15 mouse cellular contexts compared by ENCODE assay signal in the genomic region with DNA sequence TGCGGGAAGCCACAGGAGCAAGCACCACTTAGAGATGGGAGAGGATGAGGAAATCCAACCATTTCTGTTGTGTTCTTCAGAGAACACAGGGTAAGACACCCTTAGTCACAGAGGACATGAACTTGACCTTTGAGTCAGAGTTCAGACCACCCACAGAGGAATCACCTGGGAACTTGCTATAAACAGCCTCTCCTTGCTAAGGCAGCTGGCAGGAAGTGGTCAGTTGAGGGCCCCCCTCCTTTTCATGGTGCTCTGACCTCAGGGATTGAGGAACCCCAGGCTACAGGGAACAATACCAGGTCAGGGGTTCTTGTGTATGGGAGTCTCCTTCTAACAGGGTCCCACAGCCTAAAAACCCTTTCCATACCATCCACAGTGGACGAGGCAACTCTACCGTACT. TPM values are rescaled to one million over a fixed set of nuclear protein-coding genes. Genes with fewer than 3 reads are reported as not detected.
A peak's percentile ranks its signal among the peaks of the same experiment; 100 is the strongest.
DNase-seq lines count a peak whose midpoint lies in the region; ATAC-seq and TF ChIP-seq lines count a peak whose summit lies in the region.
"Had no signal": no experiment of that assay in that cellular context is flagged by ENCODE, and none has a peak within 500 bp of the region (broad histone marks: within the 10 kb centered on the region; RNA-seq: fewer than 3 reads in every experiment).

No protein-coding gene starts in this region.

- no peaks in the 10 kb centered on the region for H3K36me3 ChIP-seq in hindbrain, embryonic 14.5 days (replicated peaks; ENCODE audit: control insufficient read depth, insufficient read depth)
- no peaks in the 10 kb centered on the region for H3K36me3 ChIP-seq in hindbrain, embryonic 12.5 days
- peaks cover 33% of the 10 kb centered on the region for H3K36me3 ChIP-seq in E14TG2a.4 (ENCODE audit: insufficient read depth, low read length)
- H3K36me3 ChIP-seq in midbrain, postnatal 0 days (ENCODE audit: insufficient read depth, low read length) = no peaks in the 10 kb centered on the region
- H3K36me3 ChIP-seq: heart, embryonic 13.5 days had no signal

- H3K9ac ChIP-seq in hindbrain, embryonic 14.5 days = no peak overlapping the region
- H3K9ac ChIP-seq in hindbrain, embryonic 12.5 days = no peak overlapping the region
- H3K9ac ChIP-seq in midbrain, postnatal 0 days (replicated peaks; ENCODE audit: low read length, poor library complexity, severe bottlenecking) = no peak overlapping the region
- H3K9ac ChIP-seq: heart, embryonic 13.5 days had no signal

- no peak overlapping the region for H3K4me3 ChIP-seq in hindbrain, embryonic 14.5 days (replicated peaks; ENCODE audit: low read length)
- H3K4me3 ChIP-seq in hindbrain, embryonic 12.5 days = no peak overlapping the region
- H3K4me3 ChIP-seq in E14TG2a.4 (replicated peaks; ENCODE audit: low read length) = peak overlapping the region; percentile 79
- H3K4me3 ChIP-seq in cortical plate, adult 2 months (ENCODE audit: insufficient read depth, low read length) = no peak overlapping the region
- no peak overlapping the region for H3K4me3 ChIP-seq in midbrain, postnatal 0 days (ENCODE audit: low read depth, low read length)
- H3K4me3 ChIP-seq: erythroblast, embryonic 14.5 days; heart, embryonic 13.5 days had no signal

- H3K4me2 ChIP-seq in hindbrain, embryonic 14.5 days (replicated peaks) = no peak overlapping the region
- H3K4me2 ChIP-seq in hindbrain, embryonic 12.5 days (replicated peaks) = no peak overlapping the region
- no peak overlapping the region for H3K4me2 ChIP-seq in midbrain, postnatal 0 days (ENCODE audit: low read depth, low read length, poor library complexity, severe bottlenecking)
- H3K4me2 ChIP-seq: heart, embryonic 13.5 days; liver, embryonic 11.5 days had no signal

- no peak for DNase-seq in hindbrain, embryonic 14.5 days (ENCODE audit: low spot score)
- no peak for DNase-seq in midbrain, postnatal 0 days (ENCODE audit: low spot score)
- DNase-seq in T-cell, adult 2 months (ENCODE audit: low spot score) = no peak
- DNase-seq in cerebellum, postnatal 10 days = no peak
- no peak for DNase-seq in Muller cell, postnatal 12 days (ENCODE audit: inconsistent ontology term)
- DNase-seq: thymus, postnatal 36 days had no signal

- no peak for TF ChIP-seq CTCF in E14TG2a.4 (conservative IDR thresholded peaks at IDR 0.05; ENCODE audit: low read length)
- no peak for TF ChIP-seq CTCF in cortical plate, adult 2 months (IDR thresholded peaks at IDR 0.05; ENCODE audit: extremely low read depth, insufficient read depth, low read length)
- TF ChIP-seq CTCF in midbrain, postnatal 0 days (IDR thresholded peaks at IDR 0.05) = no peak

- no peak for ATAC-seq in hindbrain, embryonic 14.5 days (ENCODE audit: low FRiP score)
- ATAC-seq in hindbrain, embryonic 12.5 days (ENCODE audit: low FRiP score) = no peak; the same call in 1 of the 2 replicates
- no peak for ATAC-seq in midbrain, postnatal 0 days (ENCODE audit: low FRiP score)
- ATAC-seq: inflammation-experienced regulatory T-cells, adult 6 months had no signal

- H3K4me1 ChIP-seq in hindbrain, embryonic 14.5 days (replicated peaks; ENCODE audit: control insufficient read depth, insufficient read depth, low read length) = peaks cover 14% of the 10 kb centered on the region; the same call in 1 of the 2 replicates
- peaks cover 18% of the 10 kb centered on the region for H3K4me1 ChIP-seq in hindbrain, embryonic 12.5 days
- peaks cover 100% of the 10 kb centered on the region for H3K4me1 ChIP-seq in E14TG2a.4 (replicated peaks; ENCODE audit: low read depth, low read length)
- peaks cover 30% of the 10 kb centered on the region for H3K4me1 ChIP-seq in cortical plate, adult 2 months (ENCODE audit: control insufficient read depth, insufficient read depth, low read length)
- 0 out of 2 replicates have a peak, but pooled peaks cover 10% of the 10 kb centered on the region for H3K4me1 ChIP-seq in midbrain, postnatal 0 days (ENCODE audit: insufficient read depth, low read length)

- no peaks in the 10 kb centered on the region for H3K9me3 ChIP-seq in hindbrain, embryonic 14.5 days (ENCODE audit: control insufficient read depth, low read length)
- H3K9me3 ChIP-seq in hindbrain, embryonic 12.5 days (replicated peaks) = no peaks in the 10 kb centered on the region
- no peaks in the 10 kb centered on the region for H3K9me3 ChIP-seq in E14TG2a.4 (ENCODE audit: low read length)
- H3K9me3 ChIP-seq in midbrain, postnatal 0 days (ENCODE audit: low read length) = no peaks in the 10 kb centered on the region
- H3K9me3 ChIP-seq: heart, embryonic 13.5 days had no signal

- TF ChIP-seq POLR2A in cortical plate, adult 2 months (IDR thresholded peaks at IDR 0.05; ENCODE audit: extremely low read depth, insufficient read depth, low read length) = no peak

- WGBS in hindbrain, embryonic 14.5 days = 86% methylated on average over 3 of the region's 3 CpGs
- 88% methylated on average over 3 of the region's 3 CpGs for WGBS in hindbrain, embryonic 12.5 days
- WGBS in midbrain, postnatal 0 days = 92% methylated on average over 3 of the region's 3 CpGs

- H3K27me3 ChIP-seq in hindbrain, embryonic 14.5 days (ENCODE audit: control insufficient read depth, insufficient read depth, low read length) = no peaks in the 10 kb centered on the region
- no peaks in the 10 kb centered on the region for H3K27me3 ChIP-seq in hindbrain, embryonic 12.5 days
- no peaks in the 10 kb centered on the region for H3K27me3 ChIP-seq in E14TG2a.4 (ENCODE audit: insufficient read depth, low read length)
- no peaks in the 10 kb centered on the region for H3K27me3 ChIP-seq in midbrain, postnatal 0 days (ENCODE audit: insufficient read depth, low read length)
- H3K27me3 ChIP-seq: heart, embryonic 13.5 days had no signal

- peak overlapping the region; percentile 9; the same call in 1 of the 2 replicates for H3K27ac ChIP-seq in hindbrain, embryonic 14.5 days
- H3K27ac ChIP-seq in hindbrain, embryonic 12.5 days = no peak overlapping the region
- peak overlapping the region; percentile 24 for H3K27ac ChIP-seq in cortical plate, adult 2 months (ENCODE audit: insufficient read depth, low read length)
- peak overlapping the region; percentile 34 for H3K27ac ChIP-seq in midbrain, postnatal 0 days (ENCODE audit: low read depth, low read length)
- H3K27ac ChIP-seq: heart, embryonic 13.5 days had no signal

RNA-seq across cellular contexts. Expression of a gene that starts 20.4 kb away (rescaled TPM):
- 55.3 and 62.9 TPM in 2 replicates for polyA plus RNA-seq in hindbrain, embryonic 14.5 days (2014; fragmentation: Nextera tagmentation; extraction: Ambion mirVana)
- 28.1 and 36.2 TPM in 2 replicates for polyA plus RNA-seq in hindbrain, embryonic 12.5 days (2016; fragmentation: Nextera tagmentation; extraction: Ambion mirVana)
- 176 and 178 TPM in 2 replicates for polyA plus RNA-seq in cortical plate, adult 2 months (2012; rRNA removed)
- 73.8 and 92.9 TPM in 2 replicates for total RNA-seq in midbrain, postnatal 0 days (2014; rRNA removed)
- 70.0 and 72.6 TPM in 2 replicates for polyA plus RNA-seq in midbrain, postnatal 0 days (2015; fragmentation: Nextera tagmentation; extraction: Ambion mirVana)
- polyA plus RNA-seq: erythroblast, embryonic 14.5 days had no signal

RNA-seq across cellular contexts. Expression of a gene that starts 34.5 kb away (rescaled TPM):
- 0.61 and 1.5 TPM in 2 replicates for polyA plus RNA-seq in hindbrain, embryonic 14.5 days (2014; fragmentation: Nextera tagmentation; extraction: Ambion mirVana)
- polyA plus RNA-seq in hindbrain, embryonic 12.5 days (2016; fragmentation: Nextera tagmentation; extraction: Ambion mirVana) = 0.83 and 1.4 TPM in 2 replicates
- 0.08 and 0.56 TPM in 2 replicates for polyA plus RNA-seq in cortical plate, adult 2 months (2012; rRNA removed)
- 0.42 and 1.2 TPM in 2 replicates for total RNA-seq in midbrain, postnatal 0 days (2014; rRNA removed)
- polyA plus RNA-seq in midbrain, postnatal 0 days (2015; fragmentation: Nextera tagmentation; extraction: Ambion mirVana) = 0.72 and 0.90 TPM in 2 replicates
- total RNA-seq: gastrocnemius, adult 8-10 months; left cerebral cortex, adult 18-20 months had no signal
- polyA plus RNA-seq: erythroblast, embryonic 14.5 days; heart, embryonic 13.5 days; inflammation-experienced regulatory T-cells, adult 6 months; liver, embryonic 11.5 days had no signal

RNA-seq across cellular contexts. Expression of a gene that starts 58.5 kb away (rescaled TPM):
- 0.76 and 1.1 TPM in 2 replicates for polyA plus RNA-seq in hindbrain, embryonic 14.5 days (2014; fragmentation: Nextera tagmentation; extraction: Ambion mirVana)
- polyA plus RNA-seq in hindbrain, embryonic 12.5 days (2016; fragmentation: Nextera tagmentation; extraction: Ambion mirVana) = 0.27 and 0.52 TPM in 2 replicates
- 0.26 and 0.46 TPM in 2 replicates for polyA plus RNA-seq in cortical plate, adult 2 months (2012; rRNA removed)
- total RNA-seq in midbrain, postnatal 0 days (2014; rRNA removed) = 0.82 and 1.1 TPM in 2 replicates
- polyA plus RNA-seq in midbrain, postnatal 0 days (2015; fragmentation: Nextera tagmentation; extraction: Ambion mirVana) = 1.4 and 1.8 TPM in 2 replicates
- total RNA-seq: gastrocnemius, adult 8-10 months had no signal
- polyA plus RNA-seq: erythroblast, embryonic 14.5 days had no signal
